Mouse (Mus musculus): ENCODE data around the gene Dtl.
"Not testable (repeated sequence)": the region's sequence is repeated elsewhere in the genome, so short reads cannot be mapped to it uniquely, and the experiment has no call there.

Gene Dtl

GRCm38 (mm10) chr1:191519329-191520066 is 55.8 kb downstream of the Dtl start:
- DNase-seq (ENCODE audit: low read depth), result peak; percentile 59

- DNase-seq (ENCODE audit: low read depth), result no peak
Observed at GRCm38 (mm10) chr1:191518911-191519310, 56.4 kb downstream of the Dtl start.

GRCm38 (mm10) chr1:191517969-191518368 is 57.4 kb downstream of the Dtl start:
- no peak for DNase-seq (ENCODE audit: low read depth)

GRCm38 (mm10) chr1:191517056-191517455 is 58.3 kb downstream of the Dtl start:
- no peak for DNase-seq (ENCODE audit: low read depth)

GRCm38 (mm10) chr1:191516351-191516750 is 59.0 kb downstream of the Dtl start:
- DNase-seq (ENCODE audit: low read depth), result not testable (repeated sequence)

GRCm38 (mm10) chr1:191513195-191513594 is 62.1 kb downstream of the Dtl start:
- no peak for DNase-seq (ENCODE audit: low read depth)

- DNase-seq (ENCODE audit: low read depth), result no peak
Observed at GRCm38 (mm10) chr1:191512383-191512782, 63.0 kb downstream of the Dtl start.

GRCm38 (mm10) chr1:191511503-191511902 is 63.8 kb downstream of the Dtl start:
- no peak for DNase-seq (ENCODE audit: low read depth)

- DNase-seq (ENCODE audit: low read depth), result no peak
Observed at GRCm38 (mm10) chr1:191509865-191510264, 65.5 kb downstream of the Dtl start.

GRCm38 (mm10) chr1:191509131-191509530 is 66.2 kb downstream of the Dtl start:
- no peak for DNase-seq (ENCODE audit: low read depth)

GRCm38 (mm10) chr1:191506791-191507190 is 68.6 kb downstream of the Dtl start:
- no peak for DNase-seq (ENCODE audit: low read depth)

- peak; percentile 54 for DNase-seq (ENCODE audit: low read depth)
Observed at GRCm38 (mm10) chr1:191499666-191500065, 75.7 kb downstream of the Dtl start.

- peak; percentile 61 for DNase-seq (ENCODE audit: low read depth)
Observed at GRCm38 (mm10) chr1:191498271-191498955, 76.9 kb downstream of the Dtl start.

GRCm38 (mm10) chr1:191496676-191497075 is 78.7 kb downstream of the Dtl start:
- DNase-seq (ENCODE audit: low read depth), result no peak

GRCm38 (mm10) chr1:191495051-191495467 is 80.3 kb downstream of the Dtl start:
- DNase-seq (ENCODE audit: low read depth), result no peak

GRCm38 (mm10) chr1:191494303-191494655 is 81.1 kb downstream of the Dtl start:
- no peak for DNase-seq (ENCODE audit: low read depth)

GRCm38 (mm10) chr1:191493476-191494302 is 81.7 kb downstream of the Dtl start:
- no peak for DNase-seq (ENCODE audit: low read depth)

- no peak for DNase-seq (ENCODE audit: low read depth)
Observed at GRCm38 (mm10) chr1:191490446-191490845, 84.9 kb downstream of the Dtl start.

Measured in induced T-regulatory cell, adult 2 months (primary cell).